Mouse (Mus musculus) cerebellum, adult 2 months (tissue): ENCODE results near the gene Afap1.

Experiments used
- CTCF ChIP-seq: fragments of 200-500 bp; IDR thresholded peaks from 2 replicates; pipeline ENCODE4 v1.5.1; 2011; ENCODE audit warnings: low read depth, mild to moderate bottlenecking, control low read depth, low read length, moderate library complexity, borderline replicate concordance; ENCODE audit not compliant: insufficient read depth
- POLR2A ChIP-seq: fragments of 200-500 bp; IDR thresholded peaks from 2 replicates; pipeline ENCODE4 v1.6.1; 2011; ENCODE audit warnings: low read length, control low read depth, borderline replicate concordance; ENCODE audit not compliant: insufficient read depth

DNA sequence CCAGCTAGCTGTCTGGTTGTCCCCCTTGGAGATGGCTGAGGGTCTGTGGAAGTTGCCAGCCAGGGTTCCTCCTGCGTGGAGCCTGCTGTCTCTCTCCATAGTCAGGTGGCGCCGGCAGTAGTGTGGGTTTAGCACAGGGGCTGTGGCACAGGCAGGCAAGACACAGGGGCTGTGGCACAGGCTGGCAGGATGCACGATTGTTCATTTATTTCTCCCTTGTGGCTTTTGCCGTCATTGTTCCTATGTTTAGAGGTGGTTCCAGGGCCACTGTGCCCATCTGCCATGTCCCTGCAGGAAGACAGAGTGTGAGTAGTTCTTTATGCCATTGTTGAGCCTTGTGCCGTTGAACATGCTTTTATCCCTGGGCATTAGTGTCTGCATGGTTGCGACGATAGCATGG lies 33.4 kb downstream of the Afap1 start:
- TF ChIP-seq CTCF (no peak), POLR2A (no peak)
